Mouse (Mus musculus): Measurements from ENCODE around the gene Lmnb2. TPM values are rescaled to one million over a fixed set of nuclear protein-coding genes. Genes with fewer than 3 reads are reported as not detected.
A peak's percentile ranks its signal among the peaks of the same experiment; 100 is the strongest.

The Lmnb2 gene
- total and polyA plus RNA-seq, 3 experiments = 3.6 to 5.4 (median 5.4) TPM

GRCm38 (mm10) chr10:80871581-80871980, 46.5 kb downstream of the Lmnb2 start, which contains the start of gene Tmprss9:
Tmprss9 (plus strand) TSS chr10:80871848.
- DNase-seq = no peak
- Histone ChIP-seq H3K27ac (no peak within 1 kb of the TSS), H3K9ac (ENCODE audit: low read depth, low read length) (no peak within 1 kb of the TSS), H3K79me2 (replicated peaks; ENCODE audit: control insufficient read depth, insufficient read depth, low read length) (no peaks in the 10 kb centered on the region), H3K4me1 (ENCODE audit: control insufficient read depth, insufficient read depth, low read length) (no peaks in the 10 kb centered on the region), H3K4me3 (no peak within 1 kb of the TSS), H3K36me3 (ENCODE audit: control insufficient read depth, insufficient read depth, low read length) (no peaks in the 10 kb centered on the region), H3K27me3 (ENCODE audit: control insufficient read depth, insufficient read depth, low read length) (no peaks in the 10 kb centered on the region)
- WGBS = 30% methylated on average over 9 of the region's 9 CpGs
- TF ChIP-seq CTCF (IDR thresholded peaks at IDR 0.05) = no peak
- TF ChIP-seq EP300 (IDR thresholded peaks at IDR 0.05; ENCODE audit: insufficient read depth, low read depth, low read length) = no peak
- TF ChIP-seq POLR2A (IDR thresholded peaks at IDR 0.05; ENCODE audit: insufficient read depth, low read depth, low read length) = no peak
- intact Hi-C loops (cut with DNase I) = no loop called here

DNA sequence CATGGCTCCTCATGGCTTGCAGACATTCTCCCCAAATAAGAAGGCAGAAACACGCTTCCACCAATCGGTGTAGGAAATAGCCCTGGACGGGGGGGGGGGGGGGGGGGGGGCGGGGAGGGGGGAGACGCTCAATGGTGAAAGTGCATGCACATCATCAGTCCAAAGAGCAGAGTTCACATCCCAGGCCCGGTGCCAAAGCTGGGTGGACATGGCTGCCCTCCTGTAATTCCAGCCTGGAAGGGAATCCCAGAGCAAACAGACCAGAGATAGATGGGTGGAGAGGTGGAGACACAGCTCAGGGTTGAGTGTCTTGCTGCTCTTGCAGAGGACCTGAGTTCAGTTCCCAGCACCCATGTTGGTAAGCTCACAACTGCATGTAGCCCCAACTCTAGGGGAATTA, 47.1 kb downstream of the Lmnb2 start:
- no peak for DNase-seq
- intact Hi-C loops (cut with DNase I) = no loop called here
- H3K27ac ChIP-seq = no peak overlapping the region
- WGBS = 66% methylated on average over 3 of the region's 6 CpGs
- H3K36me3 ChIP-seq (ENCODE audit: control insufficient read depth, insufficient read depth, low read length) = no peaks in the 10 kb centered on the region
- H3K4me3 ChIP-seq = no peak overlapping the region
- H3K4me1 ChIP-seq (ENCODE audit: control insufficient read depth, insufficient read depth, low read length) = no peaks in the 10 kb centered on the region
- no peak for TF ChIP-seq POLR2A (IDR thresholded peaks at IDR 0.05; ENCODE audit: insufficient read depth, low read depth, low read length)
- no peak for TF ChIP-seq CTCF (IDR thresholded peaks at IDR 0.05)
- no peak for TF ChIP-seq EP300 (IDR thresholded peaks at IDR 0.05; ENCODE audit: insufficient read depth, low read depth, low read length)
- H3K9ac ChIP-seq (ENCODE audit: low read depth, low read length) = no peak overlapping the region
- no peaks in the 10 kb centered on the region for H3K79me2 ChIP-seq (replicated peaks; ENCODE audit: control insufficient read depth, insufficient read depth, low read length)
- H3K27me3 ChIP-seq (ENCODE audit: control insufficient read depth, insufficient read depth, low read length) = no peaks in the 10 kb centered on the region

GRCm38 (mm10) chr10:80864446-80864845, 53.6 kb downstream of the Lmnb2 start:
- peak in 1 of 2 experiments; percentile 46 for DNase-seq
- Histone ChIP-seq H3K4me3 (no peak overlapping the region), H3K4me1 (ENCODE audit: control insufficient read depth, insufficient read depth, low read length) (no peaks in the 10 kb centered on the region), H3K9ac (ENCODE audit: low read depth, low read length) (no peak overlapping the region), H3K27ac (no peak overlapping the region), H3K36me3 (ENCODE audit: control insufficient read depth, insufficient read depth, low read length) (no peaks in the 10 kb centered on the region), H3K79me2 (replicated peaks; ENCODE audit: control insufficient read depth, insufficient read depth, low read length) (no peaks in the 10 kb centered on the region; the same call in 1 of the 2 replicates), H3K27me3 (ENCODE audit: control insufficient read depth, insufficient read depth, low read length) (no peaks in the 10 kb centered on the region)
- TF ChIP-seq EP300 (IDR thresholded peaks at IDR 0.05; ENCODE audit: insufficient read depth, low read depth, low read length) (no peak), POLR2A (IDR thresholded peaks at IDR 0.05; ENCODE audit: insufficient read depth, low read depth, low read length) (no peak), CTCF (IDR thresholded peaks at IDR 0.05) (no peak)
- WGBS = 72% methylated on average over 16 of the region's 16 CpGs
- intact Hi-C loops (cut with DNase I) = no loop called here

- no peak overlapping the region for H3K4me3 ChIP-seq
- no peak overlapping the region for H3K27ac ChIP-seq
- 88% methylated on average over 5 of the region's 5 CpGs for WGBS
- no peak overlapping the region for H3K9ac ChIP-seq (ENCODE audit: low read depth, low read length)
- H3K4me1 ChIP-seq (ENCODE audit: control insufficient read depth, insufficient read depth, low read length) = no peaks in the 10 kb centered on the region
- TF ChIP-seq POLR2A (IDR thresholded peaks at IDR 0.05; ENCODE audit: insufficient read depth, low read depth, low read length) = no peak
- TF ChIP-seq EP300 (IDR thresholded peaks at IDR 0.05; ENCODE audit: insufficient read depth, low read depth, low read length) = no peak
- TF ChIP-seq CTCF (IDR thresholded peaks at IDR 0.05) = no peak
- DNase-seq = no peak
- peaks cover 1% of the 10 kb centered on the region; the same call in 1 of the 2 replicates for H3K79me2 ChIP-seq (replicated peaks; ENCODE audit: control insufficient read depth, insufficient read depth, low read length)
- H3K36me3 ChIP-seq (ENCODE audit: control insufficient read depth, insufficient read depth, low read length) = no peaks in the 10 kb centered on the region
- no peaks in the 10 kb centered on the region for H3K27me3 ChIP-seq (ENCODE audit: control insufficient read depth, insufficient read depth, low read length)
- intact Hi-C loops (cut with DNase I) = no loop called here
These were observed 55.7 kb downstream of the Lmnb2 start for GRCm38 (mm10) chr10:80862305-80862704.

GRCm38 (mm10) chr10:80858350-80858935, 59.6 kb downstream of the Lmnb2 start:
- DNase-seq = no peak
- Histone ChIP-seq H3K27ac (no peak overlapping the region), H3K36me3 (ENCODE audit: control insufficient read depth, insufficient read depth, low read length) (no peaks in the 10 kb centered on the region), H3K9ac (ENCODE audit: low read depth, low read length) (no peak overlapping the region), H3K27me3 (ENCODE audit: control insufficient read depth, insufficient read depth, low read length) (no peaks in the 10 kb centered on the region), H3K79me2 (replicated peaks; ENCODE audit: control insufficient read depth, insufficient read depth, low read length) (peaks cover 1% of the 10 kb centered on the region; the same call in 1 of the 2 replicates), H3K4me3 (no peak overlapping the region), H3K4me1 (ENCODE audit: control insufficient read depth, insufficient read depth, low read length) (peaks cover 6% of the 10 kb centered on the region)
- TF ChIP-seq CTCF (IDR thresholded peaks at IDR 0.05) (no peak), POLR2A (IDR thresholded peaks at IDR 0.05; ENCODE audit: insufficient read depth, low read depth, low read length) (no peak), EP300 (IDR thresholded peaks at IDR 0.05; ENCODE audit: insufficient read depth, low read depth, low read length) (no peak)
- intact Hi-C loops (cut with DNase I) = no loop called here
- WGBS = 77% methylated on average over 7 of the region's 7 CpGs

DNA sequence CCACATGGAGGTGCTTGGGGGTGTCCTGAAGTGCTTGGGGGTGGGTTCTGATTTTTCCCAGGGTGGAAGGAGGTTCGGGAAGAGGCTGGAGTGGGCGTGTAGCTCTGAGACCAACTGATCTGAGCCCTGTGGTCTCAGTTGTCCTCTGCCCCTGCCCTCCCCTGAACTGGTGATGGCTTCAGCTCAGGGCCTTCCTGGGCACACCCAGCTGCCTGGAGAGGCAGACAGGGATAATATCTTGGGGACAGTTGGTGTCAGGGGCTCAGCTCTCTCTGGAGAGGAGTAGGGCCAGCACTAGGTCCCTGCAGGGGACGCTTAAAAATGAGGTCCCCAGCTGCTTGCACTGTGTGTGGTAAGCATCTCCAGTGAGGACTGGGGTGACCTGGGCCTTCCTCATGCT, 60.2 kb downstream of the Lmnb2 start:
- peaks cover 6% of the 10 kb centered on the region for H3K4me1 ChIP-seq (ENCODE audit: control insufficient read depth, insufficient read depth, low read length)
- no peak overlapping the region for H3K27ac ChIP-seq
- no peak overlapping the region for H3K4me3 ChIP-seq
- intact Hi-C loops (cut with DNase I) = no loop called here
- H3K27me3 ChIP-seq (ENCODE audit: control insufficient read depth, insufficient read depth, low read length) = no peaks in the 10 kb centered on the region
- no peak overlapping the region for H3K9ac ChIP-seq (ENCODE audit: low read depth, low read length)
- no peaks in the 10 kb centered on the region for H3K36me3 ChIP-seq (ENCODE audit: control insufficient read depth, insufficient read depth, low read length)
- no peak for DNase-seq
- H3K79me2 ChIP-seq (replicated peaks; ENCODE audit: control insufficient read depth, insufficient read depth, low read length) = peaks cover 1% of the 10 kb centered on the region; the same call in 1 of the 2 replicates
- WGBS = 74% methylated on average over 3 of the region's 3 CpGs
- no peak for TF ChIP-seq CTCF (IDR thresholded peaks at IDR 0.05)
- no peak for TF ChIP-seq POLR2A (IDR thresholded peaks at IDR 0.05; ENCODE audit: insufficient read depth, low read depth, low read length)
- no peak for TF ChIP-seq EP300 (IDR thresholded peaks at IDR 0.05; ENCODE audit: insufficient read depth, low read depth, low read length)
